Mouse (Mus musculus): ENCODE results near the gene Zfp777.

DNA sequence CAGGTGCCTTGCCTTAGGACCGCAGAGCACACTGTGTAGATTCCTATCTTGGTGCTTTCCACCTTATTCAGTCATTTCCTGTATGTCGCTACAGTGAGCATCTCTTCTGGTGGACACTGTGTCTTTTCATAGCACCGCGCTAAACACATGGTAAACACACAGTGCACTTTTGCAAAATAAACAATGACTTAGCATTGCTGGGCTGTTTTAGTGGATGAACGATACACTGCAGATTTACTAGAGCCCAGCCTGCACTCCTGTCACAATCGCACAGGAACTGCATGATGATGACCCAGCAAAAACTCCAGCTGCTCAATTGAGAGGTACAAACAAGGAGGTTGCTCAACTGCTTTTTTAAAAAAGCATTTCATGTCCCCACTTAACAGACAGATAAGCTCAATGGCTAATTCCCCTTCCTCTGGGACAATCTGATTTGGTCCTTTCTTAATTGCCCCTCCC, 35.1 kb upstream of the Zfp777 start:
- TF ChIP-seq EP300 (IDR thresholded peaks at IDR 0.05; ENCODE audit: low read depth) (no peak), CTCF (IDR thresholded peaks at IDR 0.05; ENCODE audit: low read depth) (no peak)

Measured in liver, embryonic 14.5 days (tissue).